Mouse (Mus musculus) myocyte (in vitro differentiated cells): ENCODE data around the gene Tfpi. TPM values are rescaled to one million over a fixed set of nuclear protein-coding genes. Genes with fewer than 3 reads are reported as not detected.

Source experiments
- H3K27me3 ChIP-seq: one replicate; pipeline ENCODE4 v1.6.1; 2011; ENCODE audit not compliant: control insufficient read depth, insufficient read depth, insufficient read length
- H3K36me3 ChIP-seq: one replicate; pipeline ENCODE4 v1.6.1; 2011; ENCODE audit not compliant: control insufficient read depth, insufficient read depth
- H3K4me2 ChIP-seq: one replicate; pipeline ENCODE4 v1.6.1; 2011; ENCODE audit warnings: low read depth, control low read depth
- H3K4me3 ChIP-seq: one replicate; pipeline ENCODE4 v1.5.1; 2011; ENCODE audit warnings: mild to moderate bottlenecking, control low read depth, moderate library complexity
- H3K79me2 ChIP-seq: one replicate; pipeline ENCODE4 v1.6.1; 2011; ENCODE audit not compliant: control insufficient read depth, insufficient read depth
- H3ac ChIP-seq: one replicate; pipeline ENCODE4 v1.6.1; 2011; ENCODE audit not compliant: control insufficient read depth, insufficient read length
- CEBPB ChIP-seq: IDR thresholded peaks from 2 replicates; pipeline ENCODE4 v1.6.1; 2011; ENCODE audit warnings: mild to moderate bottlenecking, moderate library complexity; ENCODE audit not compliant: poor library complexity, insufficient read depth, severe bottlenecking
- E2F4 ChIP-seq: IDR thresholded peaks from one replicate; pipeline ENCODE4 v1.6.1; 2011; ENCODE audit warnings: mild to moderate bottlenecking, control low read depth, moderate library complexity; ENCODE audit not compliant: insufficient read depth
- MAX ChIP-seq: IDR thresholded peaks from one replicate; pipeline ENCODE4 v1.6.1; 2011; ENCODE audit warnings: low read depth, mild to moderate bottlenecking, control low read depth
- MYOD1 ChIP-seq, 3 experiments: IDR thresholded peaks; one replicate each; pipeline ENCODE4 v1.6.1; 2011; ENCODE audit warnings: control low read depth in 2 of 3, low read depth in 2 of 3, mild to moderate bottlenecking in 2 of 3, moderate library complexity in 1 of 3; ENCODE audit not compliant: insufficient read length in 2 of 3, control insufficient read depth in 1 of 3
- MYOG ChIP-seq, 3 experiments: IDR thresholded peaks; one replicate each; pipeline ENCODE4 v1.6.1; 2011; ENCODE audit warnings: control low read depth in 2 of 3, low read depth in 2 of 3, mild to moderate bottlenecking in 2 of 3; ENCODE audit not compliant: insufficient read length in 2 of 3, control insufficient read depth in 1 of 3, insufficient read depth in 1 of 3
- POLR2A ChIP-seq: IDR thresholded peaks from one replicate; pipeline ENCODE4 v1.6.1; 2011; ENCODE audit warnings: low read depth, mild to moderate bottlenecking, control low read depth, moderate library complexity; ENCODE audit not compliant: insufficient read length
- POLR2AphosphoS2 ChIP-seq: IDR thresholded peaks from one replicate; pipeline ENCODE4 v1.6.1; 2011; ENCODE audit warnings: low read depth, control low read depth; ENCODE audit not compliant: insufficient read length
- REST ChIP-seq: IDR thresholded peaks from one replicate; pipeline ENCODE4 v1.6.1; 2011; ENCODE audit warnings: mild to moderate bottlenecking, control low read depth, moderate library complexity; ENCODE audit not compliant: insufficient read depth, insufficient read length
- SRF ChIP-seq: IDR thresholded peaks from one replicate; pipeline ENCODE4 v1.6.1; 2011; ENCODE audit warnings: low read depth; ENCODE audit not compliant: control insufficient read depth, insufficient read length
- TCF12 ChIP-seq: IDR thresholded peaks from one replicate; pipeline ENCODE4 v1.6.1; 2011; ENCODE audit warnings: mild to moderate bottlenecking, control low read depth; ENCODE audit not compliant: poor library complexity, insufficient read depth, severe bottlenecking
- TCF3 ChIP-seq: IDR thresholded peaks from one replicate; pipeline ENCODE4 v1.6.1; 2011; ENCODE audit warnings: low read depth, control low read depth; ENCODE audit not compliant: insufficient read length
- USF1 ChIP-seq: IDR thresholded peaks from one replicate; pipeline ENCODE4 v1.6.1; 2011; ENCODE audit warnings: low read depth, mild to moderate bottlenecking, control low read depth, moderate library complexity
- polyA plus RNA-seq: library from polyadenylated mRNA; unstranded; fragments of >200 nt; fragmentation: generic; extraction: Trizol; gene quantifications from one replicate; pipeline ENCODE4 v1.2.1, GENCODE M21; 2012; ENCODE audit warnings: missing spikeins

Tfpi gene
- polyA plus RNA-seq, 1 experiment = 7.9 TPM

- H3ac ChIP-seq = no peak overlapping the region
- no peak overlapping the region for H3K4me3 ChIP-seq
- H3K27me3 ChIP-seq = no peaks in the 10 kb centered on the region
- H3K79me2 ChIP-seq = no peaks in the 10 kb centered on the region
- H3K36me3 ChIP-seq = peaks cover 6% of the 10 kb centered on the region
- no peak overlapping the region for H3K4me2 ChIP-seq
- TF ChIP-seq POLR2AphosphoS2 (no peak), MYOD1 (IDR thresholded peaks at IDR 0.05; ENCODE audit: control insufficient read depth in 1 of 3, insufficient read length in 2 of 3, low read depth in 2 of 3) (no peak), POLR2A (no peak), TCF3 (no peak), MYOG (IDR thresholded peaks at IDR 0.05; ENCODE audit: control insufficient read depth in 1 of 3, insufficient read depth in 1 of 3, insufficient read length in 2 of 3, low read depth in 2 of 3) (no peak), TCF12 (no peak), CEBPB (no peak), REST (no peak), SRF (no peak), E2F4 (no peak), USF1 (no peak), MAX (no peak)
These were observed 88.6 kb downstream of the Tfpi start for GRCm38 (mm10) chr2:84388023-84388416.

- no peak for TF ChIP-seq E2F4
- TF ChIP-seq USF1 = no peak
- no peak for TF ChIP-seq POLR2A
- TF ChIP-seq SRF = no peak
- no peak for TF ChIP-seq REST
- no peak for TF ChIP-seq CEBPB
- TF ChIP-seq TCF12 = no peak
- no peak for TF ChIP-seq TCF3
- no peak for TF ChIP-seq MYOD1 (IDR thresholded peaks at IDR 0.05; ENCODE audit: control insufficient read depth in 1 of 3, insufficient read length in 2 of 3, low read depth in 2 of 3)
- no peak for TF ChIP-seq MYOG (IDR thresholded peaks at IDR 0.05; ENCODE audit: control insufficient read depth in 1 of 3, insufficient read depth in 1 of 3, insufficient read length in 2 of 3, low read depth in 2 of 3)
- no peak for TF ChIP-seq MAX
- no peak for TF ChIP-seq POLR2AphosphoS2
- no peak overlapping the region for H3K4me3 ChIP-seq
- no peaks in the 10 kb centered on the region for H3K79me2 ChIP-seq
These were observed 89.1 kb downstream of the Tfpi start for GRCm38 (mm10) chr2:84387394-84388022.

GRCm38 (mm10) chr2:84386563-84387393 lies 89.8 kb downstream of the Tfpi start:
- TF ChIP-seq POLR2AphosphoS2 (no peak), SRF (no peak), POLR2A (no peak), USF1 (no peak), MAX (no peak), MYOD1 (IDR thresholded peaks at IDR 0.05; ENCODE audit: control insufficient read depth in 1 of 3, insufficient read length in 2 of 3, low read depth in 2 of 3) (no peak), TCF3 (no peak)
- H3K4me2 ChIP-seq = no peak overlapping the region
- no peak overlapping the region for H3ac ChIP-seq
- no peak overlapping the region for H3K4me3 ChIP-seq
- H3K79me2 ChIP-seq = no peaks in the 10 kb centered on the region
- no peaks in the 10 kb centered on the region for H3K27me3 ChIP-seq
- H3K36me3 ChIP-seq = peaks cover 6% of the 10 kb centered on the region

More at GRCm38 (mm10) chr2:84387394-84388022, 89.1 kb downstream of the Tfpi start:
- no peak overlapping the region for H3K4me2 ChIP-seq
- peaks cover 6% of the 10 kb centered on the region for H3K36me3 ChIP-seq
- H3K27me3 ChIP-seq = no peaks in the 10 kb centered on the region
- no peak overlapping the region for H3ac ChIP-seq

- Histone ChIP-seq H3ac (no peak overlapping the region), H3K4me3 (no peak overlapping the region), H3K79me2 (no peaks in the 10 kb centered on the region), H3K4me2 (no peak overlapping the region), H3K36me3 (peaks cover 6% of the 10 kb centered on the region), H3K27me3 (no peaks in the 10 kb centered on the region)
- TF ChIP-seq MYOD1 (IDR thresholded peaks at IDR 0.05; ENCODE audit: control insufficient read depth in 1 of 3, insufficient read length in 2 of 3, low read depth in 2 of 3) (no peak), MAX (no peak), REST (no peak), TCF12 (no peak), USF1 (no peak), POLR2AphosphoS2 (no peak), POLR2A (no peak)
These were observed 91.5 kb downstream of the Tfpi start for GRCm38 (mm10) chr2:84384911-84385693.
